Mouse (Mus musculus) stomach, postnatal 0 days (tissue): ENCODE measurements around the gene Kdm2b. TPM values are rescaled to one million over a fixed set of nuclear protein-coding genes. Genes with fewer than 3 reads are reported as not detected.

Source experiments
- ATAC-seq: fragments of 200-750 bp; cut with Nextera tagmentation; 2 replicates; pipeline ENCODE4 v1.8.0; 2017; ENCODE audit not compliant: low FRiP score, low TSS enrichment
- DNase-seq: peaks from one replicate; pipeline ENCODE4 v3.0.0-alpha.2; 2016; ENCODE audit warnings: low spot score
- H3K27ac ChIP-seq: fragments of 300-500 bp; sonication (generic); replicated peaks from 2 replicates; pipeline ENCODE4 v1.5.1; 2014; ENCODE audit warnings: mild to moderate bottlenecking, control low read depth
- H3K27me3 ChIP-seq: fragments of 300-500 bp; sonication (generic); 2 replicates; pipeline ENCODE4 v1.6.1; 2014; ENCODE audit warnings: low read length; ENCODE audit not compliant: control insufficient read depth, insufficient read depth
- H3K36me3 ChIP-seq: fragments of 300-500 bp; sonication (generic); 2 replicates; pipeline ENCODE4 v1.6.1; 2014; ENCODE audit warnings: low read length, mixed read lengths; ENCODE audit not compliant: control insufficient read depth, insufficient read depth
- H3K4me1 ChIP-seq: fragments of 300-500 bp; sonication (generic); replicated peaks from 2 replicates; pipeline ENCODE4 v1.6.1; 2014; ENCODE audit warnings: antibody characterized with exemption; ENCODE audit not compliant: control insufficient read depth, insufficient read depth
- H3K4me2 ChIP-seq: fragments of 300-500 bp; sonication (generic); replicated peaks from 2 replicates; pipeline ENCODE4 v1.6.1; 2014; ENCODE audit warnings: low read depth, mild to moderate bottlenecking, control low read depth, moderate library complexity
- H3K4me3 ChIP-seq: fragments of 300-500 bp; sonication (generic); 2 replicates; pipeline ENCODE4 v1.5.1; 2014; ENCODE audit warnings: low read depth, low read length, control low read depth
- H3K9ac ChIP-seq: fragments of 300-500 bp; sonication (generic); 2 replicates; pipeline ENCODE4 v1.6.1; 2014; ENCODE audit warnings: mild to moderate bottlenecking, low read length, control low read depth, mixed read lengths
- H3K9me3 ChIP-seq: fragments of 300-500 bp; sonication (generic); 2 replicates; pipeline ENCODE4 v1.6.1; 2016; ENCODE audit warnings: low read length; ENCODE audit not compliant: control insufficient read depth
- CTCF ChIP-seq: IDR thresholded peaks from 2 replicates; pipeline ENCODE4 v1.5.1; 2016; ENCODE audit warnings: antibody characterized with exemption, low read depth, mild to moderate bottlenecking, moderate library complexity
- EP300 ChIP-seq: optimal IDR thresholded peaks from 2 replicates; pipeline ENCODE3; 2016; ENCODE audit warnings: antibody characterized with exemption
- WGBS: fragments of 180-500 bp; shearing (Covaris S2); extraction: QIAGEN DNeasy Blood & Tissue Kit; methylation state at CpG from one replicate; pipeline ENCODE4 v1.1.7; 2014; 5-methylcytosine and 5-hydroxymethylcytosine counted together
- polyA plus RNA-seq: library from polyadenylated mRNA; unstranded; fragments of >200 nt; fragmentation: Nextera tagmentation; extraction: Ambion mirVana; gene quantifications from 2 replicates; pipeline ENCODE4 v1.2.1, GENCODE M21; 2015

Kdm2b gene
- polyA plus RNA-seq, 1 experiment from 2014 or later, result 15.5 TPM

- no peak for ATAC-seq
- 92% methylated on average over 16 of the region's 16 CpGs for WGBS
- H3K4me1 ChIP-seq, result no peaks in the 10 kb centered on the region
- no peak overlapping the region for H3K4me2 ChIP-seq
- H3K9me3 ChIP-seq, result no peaks in the 10 kb centered on the region
- DNase-seq, result no peak
- H3K27me3 ChIP-seq, result no peaks in the 10 kb centered on the region
- H3K27ac ChIP-seq, result no peak overlapping the region
- H3K4me3 ChIP-seq, result no peak overlapping the region
- no peak for TF ChIP-seq CTCF
- no peak for TF ChIP-seq EP300
- no peak overlapping the region for H3K9ac ChIP-seq
- H3K36me3 ChIP-seq, result no peaks in the 10 kb centered on the region
Observed at GRCm38 (mm10) chr5:122888612-122889214, 100.9 kb downstream of the Kdm2b start.

GRCm38 (mm10) chr5:122887926-122888611, 101.6 kb downstream of the Kdm2b start:
- DNase-seq, result no peak
- no peak for ATAC-seq
- WGBS, result 80% methylated on average over 8 of the region's 8 CpGs

DNA sequence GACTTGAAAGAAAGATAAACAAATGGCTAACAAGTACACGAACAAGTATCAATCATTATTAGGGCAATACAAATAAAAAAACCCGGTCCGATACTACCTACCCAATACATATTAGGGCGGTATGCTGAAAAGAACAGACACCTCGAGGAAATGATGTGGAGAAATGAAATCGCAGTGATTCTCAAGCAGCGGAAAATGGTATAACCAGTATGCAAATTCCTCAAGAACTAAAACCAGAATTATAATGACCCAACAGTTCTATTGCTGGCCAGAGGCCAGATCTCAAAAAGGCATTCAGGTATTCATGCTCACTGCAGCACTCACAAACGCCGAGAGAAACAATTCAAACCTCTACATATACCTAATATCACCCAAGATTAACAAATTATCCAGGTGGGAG, 102.6 kb downstream of the Kdm2b start:
- no peaks in the 10 kb centered on the region for H3K27me3 ChIP-seq
- H3K4me3 ChIP-seq, result no peak overlapping the region
- no peak overlapping the region for H3K4me2 ChIP-seq
- WGBS, result 82% methylated on average over 9 of the region's 9 CpGs
- no peaks in the 10 kb centered on the region; the same call in 1 of the 2 replicates for H3K4me1 ChIP-seq
- DNase-seq (no peak), ATAC-seq (no peak)
- no peak for TF ChIP-seq EP300
- no peak for TF ChIP-seq CTCF
- no peaks in the 10 kb centered on the region for H3K9me3 ChIP-seq
- no peak overlapping the region for H3K9ac ChIP-seq
- H3K36me3 ChIP-seq, result no peaks in the 10 kb centered on the region; the same call in 1 of the 2 replicates
- no peak overlapping the region for H3K27ac ChIP-seq

More at GRCm38 (mm10) chr5:122887926-122888611, 101.6 kb downstream of the Kdm2b start:
- Histone ChIP-seq H3K27me3 (no peaks in the 10 kb centered on the region), H3K4me3 (no peak overlapping the region), H3K9ac (no peak overlapping the region), H3K36me3 (no peaks in the 10 kb centered on the region; the same call in 1 of the 2 replicates), H3K27ac (no peak overlapping the region), H3K4me2 (no peak overlapping the region), H3K4me1 (no peaks in the 10 kb centered on the region; the same call in 1 of the 2 replicates), H3K9me3 (no peaks in the 10 kb centered on the region)
- TF ChIP-seq EP300, result no peak
- no peak for TF ChIP-seq CTCF

- Histone ChIP-seq H3K27me3 (no peaks in the 10 kb centered on the region), H3K4me3 (no peak overlapping the region), H3K36me3 (no peaks in the 10 kb centered on the region; the same call in 1 of the 2 replicates), H3K4me1 (no peaks in the 10 kb centered on the region; the same call in 1 of the 2 replicates), H3K9me3 (no peaks in the 10 kb centered on the region), H3K27ac (no peak overlapping the region), H3K9ac (no peak overlapping the region), H3K4me2 (no peak overlapping the region)
- peak; percentile 40 for DNase-seq
- WGBS, result 50% methylated on average over 7 of the region's 7 CpGs
- TF ChIP-seq EP300, result no peak
- TF ChIP-seq CTCF, result no peak; the same call in 1 of the 2 replicates
- ATAC-seq, result peak; percentile 74
Observed at GRCm38 (mm10) chr5:122884594-122885348, 104.9 kb downstream of the Kdm2b start.

DNA sequence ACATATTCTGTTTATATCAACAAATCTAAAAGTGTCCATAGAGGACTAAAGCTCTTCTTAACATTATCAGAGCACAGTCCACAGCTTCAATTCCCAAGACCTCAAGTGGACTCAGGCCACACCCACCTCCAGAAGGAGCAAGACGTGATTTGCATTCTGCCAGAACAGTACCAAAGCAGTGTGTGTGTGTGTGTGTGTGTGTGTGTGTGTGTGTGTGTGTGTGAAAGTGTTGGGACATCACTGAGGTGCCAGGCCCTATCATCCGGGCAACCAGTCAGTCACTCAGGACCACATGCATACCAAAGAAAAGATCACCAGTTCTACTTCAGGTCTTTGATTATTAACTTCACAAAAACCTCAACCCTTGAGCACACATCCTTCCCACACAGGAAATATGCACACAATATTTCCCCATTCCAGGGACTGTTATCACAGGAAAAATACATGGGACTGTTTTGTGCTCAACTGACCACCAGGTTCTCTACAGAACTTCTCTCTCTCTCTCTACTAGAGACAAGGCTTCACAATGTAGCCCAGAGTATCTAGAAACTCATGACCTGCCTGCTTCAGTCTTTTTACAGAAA, 105.9 kb downstream of the Kdm2b start:
- no peaks in the 10 kb centered on the region for H3K9me3 ChIP-seq
- H3K4me2 ChIP-seq, result no peak overlapping the region
- H3K36me3 ChIP-seq, result no peaks in the 10 kb centered on the region; the same call in 1 of the 2 replicates
- H3K27ac ChIP-seq, result peak overlapping the region; percentile 78
- H3K9ac ChIP-seq, result no peak overlapping the region
- H3K4me3 ChIP-seq, result no peak overlapping the region
- ATAC-seq, result no peak
- peak; percentile 33 for DNase-seq
- TF ChIP-seq CTCF (no peak), EP300 (no peak)
- no peaks in the 10 kb centered on the region; the same call in 1 of the 2 replicates for H3K4me1 ChIP-seq
- no peaks in the 10 kb centered on the region for H3K27me3 ChIP-seq
- 39% methylated on average over 2 of the region's 2 CpGs for WGBS
